Mouse (Mus musculus): ENCODE measurements around the gene Bcorl1.

DNA sequence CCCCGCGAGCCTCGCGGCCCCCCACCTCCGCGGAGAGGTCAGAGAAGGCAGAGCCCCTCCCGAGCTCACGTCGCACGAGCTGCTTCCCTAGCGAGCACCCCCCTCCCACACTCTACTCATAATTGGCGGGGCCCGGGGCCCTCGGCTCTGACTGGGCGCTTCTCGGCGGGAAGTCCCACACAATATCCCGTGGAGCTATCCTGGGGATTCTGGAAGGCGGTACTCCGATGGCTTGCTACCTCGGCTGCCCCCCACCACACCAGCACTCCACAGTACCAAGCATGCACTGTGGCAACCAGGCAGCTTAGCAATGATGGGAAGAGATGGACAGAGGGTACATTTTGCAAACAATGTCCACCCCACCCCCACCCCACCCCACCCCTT, 113.3 kb downstream of the Bcorl1 start:
- TF ChIP-seq CTCF (conservative IDR thresholded peaks at IDR 0.05; ENCODE audit: insufficient read depth, insufficient read length, low read depth, low read length), result no peak
- no peak for TF ChIP-seq POLR2A (IDR thresholded peaks at IDR 0.05; ENCODE audit: low read depth, low read length)
